Mouse (Mus musculus): Measurements from ENCODE around the gene Tspan15.

DNA sequence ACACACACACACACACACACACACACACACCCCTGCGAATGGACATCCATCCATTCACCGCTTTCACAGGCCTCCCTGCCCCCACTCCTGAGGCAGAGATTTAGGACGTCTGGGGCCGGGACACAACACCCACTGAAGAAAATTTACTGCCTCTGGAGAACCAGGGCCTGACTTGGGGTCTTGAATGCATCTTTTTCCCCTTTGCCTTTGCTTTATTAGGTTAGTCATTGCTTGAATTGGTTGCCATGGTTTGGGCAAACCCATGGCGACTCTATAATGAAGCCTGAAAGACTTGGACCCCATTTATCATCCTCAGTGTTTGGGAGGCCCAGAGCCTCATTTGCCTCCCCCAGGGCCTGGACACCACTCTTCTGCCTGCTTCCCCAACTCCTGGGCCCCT, 85.1 kb downstream of the Tspan15 start:
- TF ChIP-seq POLR2A (IDR thresholded peaks at IDR 0.05; ENCODE audit: control insufficient read depth, extremely low read depth, insufficient read depth, low read length, poor library complexity) (no peak), CTCF (IDR thresholded peaks at IDR 0.05; ENCODE audit: borderline replicate concordance, control insufficient read depth, extremely low read depth, insufficient read depth, low read length, poor library complexity) (no peak)

All from thymus, adult 2 months (tissue).